Mouse (Mus musculus): ENCODE measurements around the gene Ywhae. TPM values are rescaled to one million over a fixed set of nuclear protein-coding genes. Genes with fewer than 3 reads are reported as not detected.
A peak's percentile ranks its signal among the peaks of the same experiment; 100 is the strongest.
"Not testable (repeated sequence)": the region's sequence is repeated elsewhere in the genome, so short reads cannot be mapped to it uniquely, and the experiment has no call there.

Ywhae gene
- 100 to 1,000 TPM; 591 to 594 TPM for total RNA-seq (2021)
- long read RNA-seq, experiment 1, transcript Ywhae-201 (6 exons, 2,100 nt), result major isoform, 401 of 459 reads
- long read RNA-seq, experiment 1, partial matches to known transcripts, result 29 of 459 reads
- long read RNA-seq, experiment 1, other reads (novel, unspliced or antisense), result 29 of 459 reads
- long read RNA-seq, experiment 2, transcript Ywhae-201 (6 exons, 2,100 nt), result major isoform, 312 of 334 reads
- long read RNA-seq, experiment 2, partial matches to known transcripts, result 5 of 334 reads
- long read RNA-seq, experiment 2, other reads (novel, unspliced or antisense), result 16 of 334 reads

DNA sequence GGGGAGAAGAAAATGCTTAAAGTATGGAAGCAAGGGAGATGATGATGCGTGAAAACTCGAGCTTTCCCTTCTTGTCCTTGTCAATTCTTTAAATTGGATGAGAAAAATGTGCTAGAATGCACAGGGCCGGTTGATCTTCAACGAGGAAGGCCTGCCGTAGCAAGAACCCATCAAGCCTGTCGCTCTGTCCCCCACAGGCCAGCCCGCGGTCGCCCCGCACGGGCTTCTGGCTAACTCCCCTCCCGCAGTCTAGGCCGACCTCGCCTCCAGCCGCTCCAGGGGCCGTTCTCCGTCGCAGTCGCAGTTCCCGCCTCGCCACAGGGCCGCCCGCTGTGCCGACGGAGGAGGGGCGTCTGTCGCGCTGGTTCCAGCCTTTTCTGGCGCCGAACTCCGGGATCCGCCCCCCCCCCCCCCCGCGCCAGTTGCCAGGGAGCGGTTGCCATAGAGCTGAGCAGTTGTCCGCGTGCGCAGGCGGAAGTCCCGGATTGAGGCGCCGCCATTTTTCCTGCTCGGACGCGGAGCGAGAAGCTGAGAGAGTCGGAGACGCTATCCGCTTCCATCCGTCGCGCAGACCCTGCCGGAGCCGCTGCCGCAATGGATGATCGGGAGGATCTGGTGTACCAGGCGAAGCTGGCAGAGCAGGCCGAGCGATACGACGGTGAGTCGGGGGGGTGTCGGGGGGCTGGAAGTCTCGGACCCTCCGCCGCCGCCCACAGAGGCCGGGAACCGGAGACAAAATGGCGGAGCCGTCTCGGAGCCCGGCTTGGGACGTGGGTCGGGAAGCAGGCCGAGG, at the start of gene Ywhae:
Gene Ywhae (plus strand): TSS at position 436 of the 793 bp plus-strand sequence.
- peak; percentile 93 for DNase-seq

DNA sequence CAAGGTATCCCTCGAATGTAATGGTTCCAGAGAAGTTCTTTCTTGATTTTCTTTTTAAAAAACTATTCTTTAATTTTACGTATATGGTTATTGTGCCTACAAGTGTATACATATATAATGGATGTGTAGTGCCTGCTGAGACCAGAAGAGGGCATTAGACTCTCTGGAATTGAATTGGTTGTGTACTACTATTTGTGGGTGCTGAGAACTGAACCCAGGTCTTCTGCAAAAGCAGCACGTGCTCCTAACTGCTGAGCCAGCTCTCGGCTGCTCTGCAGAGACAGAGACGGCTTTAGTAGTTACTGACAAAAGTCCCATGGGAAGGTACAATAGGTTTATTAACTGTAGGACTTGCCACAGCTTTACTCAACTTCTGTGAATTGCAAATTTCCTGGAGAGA, 48.2 kb upstream of the Ywhae start:
- DNase-seq, result no peak

DNA sequence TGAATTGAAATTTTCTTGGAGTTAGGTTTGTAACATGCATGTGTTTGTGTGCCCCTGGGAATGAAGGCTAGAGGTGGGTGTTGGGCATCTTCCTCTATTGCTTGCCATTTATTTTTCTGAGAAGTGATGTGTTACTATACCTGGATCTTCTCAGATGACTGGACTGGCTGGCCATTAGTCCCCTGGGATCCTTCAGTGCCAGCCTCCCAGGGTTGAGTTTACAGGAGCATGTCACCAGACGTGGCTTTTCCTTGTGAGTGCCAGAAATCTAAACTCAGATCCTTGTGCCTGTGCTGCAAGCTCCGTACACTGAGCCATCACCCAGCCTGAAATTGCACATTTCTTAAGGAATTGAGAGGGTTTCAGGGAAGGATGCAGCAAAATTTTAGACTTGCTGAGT, 47.7 kb upstream of the Ywhae start:
- DNase-seq, result no peak

DNA sequence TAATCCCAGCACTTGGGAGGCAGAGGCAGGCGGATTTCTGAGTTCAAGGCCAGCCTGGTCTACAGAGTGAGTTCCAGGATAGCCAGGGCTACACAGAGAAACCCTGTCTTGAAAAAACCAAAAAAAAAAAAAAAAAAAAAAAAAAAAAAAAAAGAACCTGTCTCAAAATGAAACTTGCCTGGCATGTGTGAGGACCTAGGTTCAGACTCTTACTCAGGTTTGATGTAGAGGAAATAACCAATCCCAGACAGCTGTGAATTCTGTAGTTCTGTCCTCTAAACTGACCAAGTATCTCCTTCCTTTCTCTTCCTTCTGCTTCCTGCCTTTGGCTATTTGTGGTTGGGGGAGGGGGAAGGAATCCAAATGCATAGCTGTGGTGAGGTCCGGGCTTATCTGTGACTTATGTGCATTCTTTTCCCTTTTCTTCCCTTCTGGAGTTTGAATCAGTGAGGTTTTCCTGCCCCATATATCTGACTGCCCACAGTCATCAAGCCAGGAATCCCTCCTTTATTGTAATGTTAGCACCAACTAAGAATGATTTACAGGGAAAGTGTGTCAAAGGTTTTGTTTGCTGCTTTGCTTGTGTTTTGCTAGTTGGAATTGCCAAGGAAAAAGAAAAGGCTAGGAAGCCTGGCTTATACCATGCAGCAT, 45.2 kb upstream of the Ywhae start:
- no peak for DNase-seq

GRCm38 (mm10) chr11:75688132-75688531, 44.5 kb upstream of the Ywhae start:
- no peak for DNase-seq

DNA sequence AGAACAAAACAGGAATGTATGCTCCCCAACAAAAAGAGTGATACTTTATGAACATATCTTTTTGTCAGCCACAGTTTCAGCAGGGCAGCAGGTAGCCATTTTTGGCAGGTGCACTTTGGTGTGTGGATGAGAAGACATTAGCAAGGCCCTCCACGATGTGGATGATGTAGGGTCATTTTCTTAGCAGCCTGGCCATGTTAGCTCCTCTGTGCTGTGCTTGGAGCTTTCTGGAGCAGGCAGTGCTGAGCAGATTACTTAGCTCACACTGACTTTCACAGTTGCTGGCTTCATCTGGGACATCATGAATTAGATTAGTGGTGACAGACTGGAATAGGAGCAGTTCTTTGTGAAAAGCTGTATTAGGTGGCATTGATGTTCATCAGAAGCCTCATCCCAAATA, 42.7 kb upstream of the Ywhae start:
- DNase-seq, result no peak

- no peak for DNase-seq
Measured at GRCm38 (mm10) chr11:75691047-75691446, 41.6 kb upstream of the Ywhae start.

DNA sequence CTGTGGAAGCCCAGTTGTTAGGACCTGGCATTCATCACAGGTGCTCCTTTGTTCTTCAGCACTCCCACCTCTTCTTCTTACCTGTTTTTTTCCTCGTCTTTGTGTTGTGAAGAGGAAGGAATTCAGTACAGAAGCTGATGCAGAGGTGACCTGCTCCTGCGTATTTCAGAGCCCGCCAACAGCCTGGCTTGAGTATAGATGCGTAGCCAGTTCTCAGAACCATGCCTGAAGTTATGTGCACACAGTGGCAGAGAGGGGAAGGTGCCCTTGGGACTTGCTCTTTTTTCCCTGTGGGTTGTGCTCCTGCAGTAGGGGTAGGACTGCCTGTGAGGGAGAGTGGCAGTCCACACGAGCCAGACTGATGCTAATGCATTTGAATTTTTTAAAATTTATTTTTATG, 39.1 kb upstream of the Ywhae start:
- no peak for DNase-seq

DNA sequence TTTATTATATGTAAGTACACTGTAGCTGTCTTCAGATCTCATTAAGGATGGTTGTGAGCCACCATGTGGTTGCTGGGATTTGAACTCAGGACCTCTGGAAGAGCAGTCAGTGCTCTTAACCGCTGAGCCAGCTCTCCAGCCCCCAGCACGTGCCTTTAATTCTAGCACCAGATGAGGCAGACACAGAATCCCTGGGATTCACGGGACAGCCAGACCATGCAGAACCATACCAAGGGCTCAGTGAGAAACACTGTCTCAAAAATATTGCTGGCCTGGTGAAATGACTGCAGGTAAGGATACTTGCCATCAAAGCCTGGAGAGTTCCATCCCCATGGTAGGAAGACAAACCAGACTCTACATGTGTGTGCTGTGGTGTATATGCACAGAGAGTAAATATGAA, 35.2 kb upstream of the Ywhae start:
- DNase-seq, result not testable (repeated sequence)

DNA sequence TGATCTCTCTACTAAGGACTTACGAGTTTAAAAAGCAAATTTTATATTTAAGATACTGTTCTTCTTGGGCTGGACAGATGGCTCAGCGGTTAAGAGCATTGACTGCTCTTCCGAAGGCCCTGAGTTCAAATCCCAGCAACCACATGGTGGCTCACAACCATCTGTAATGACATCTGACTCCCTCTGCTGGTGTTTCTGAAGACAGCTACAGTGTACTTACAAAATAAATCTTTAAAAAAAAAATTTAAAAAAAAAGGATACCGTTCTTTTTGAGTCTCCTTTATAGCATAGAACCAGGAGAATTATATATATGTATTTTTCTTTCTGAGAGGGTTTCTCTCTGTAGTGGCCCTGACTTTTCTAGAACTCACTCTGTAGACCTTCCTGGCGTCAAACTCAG, 32.1 kb upstream of the Ywhae start:
- no peak for DNase-seq

GRCm38 (mm10) chr11:75702761-75703160, 29.9 kb upstream of the Ywhae start:
- no peak for DNase-seq

GRCm38 (mm10) chr11:75703748-75704147, 28.9 kb upstream of the Ywhae start:
- DNase-seq, result no peak

DNA sequence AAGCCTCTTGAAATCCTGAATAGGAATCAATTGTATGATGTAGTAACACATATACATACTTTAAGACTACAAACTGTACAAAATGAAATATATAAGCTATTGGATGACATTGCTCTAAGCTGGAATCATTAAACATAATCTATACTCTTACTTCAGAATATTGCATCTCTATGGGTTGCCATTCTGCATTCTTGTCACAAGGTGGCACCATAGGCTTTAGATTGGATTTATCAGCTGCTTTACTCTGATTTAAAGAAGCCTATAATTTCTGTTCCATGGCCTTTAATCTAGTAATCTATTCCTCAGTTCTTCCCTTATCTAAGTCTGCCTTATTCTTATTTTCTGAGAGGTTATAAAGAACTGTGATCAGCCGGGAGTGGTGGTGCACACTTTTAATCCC, 18.7 kb upstream of the Ywhae start:
- DNase-seq, result no peak

- no peak for DNase-seq
Measured at GRCm38 (mm10) chr11:75715556-75715955, 17.1 kb upstream of the Ywhae start.

GRCm38 (mm10) chr11:75716661-75717325, 15.9 kb upstream of the Ywhae start:
- no peak for DNase-seq

- DNase-seq, result no peak
Measured at GRCm38 (mm10) chr11:75722339-75722738, 10.3 kb upstream of the Ywhae start.

- no peak for DNase-seq
Measured at GRCm38 (mm10) chr11:75727168-75727567, 5.5 kb upstream of the Ywhae start.

GRCm38 (mm10) chr11:75727659-75728058, 5.0 kb upstream of the Ywhae start:
- not testable (repeated sequence) for DNase-seq

DNA sequence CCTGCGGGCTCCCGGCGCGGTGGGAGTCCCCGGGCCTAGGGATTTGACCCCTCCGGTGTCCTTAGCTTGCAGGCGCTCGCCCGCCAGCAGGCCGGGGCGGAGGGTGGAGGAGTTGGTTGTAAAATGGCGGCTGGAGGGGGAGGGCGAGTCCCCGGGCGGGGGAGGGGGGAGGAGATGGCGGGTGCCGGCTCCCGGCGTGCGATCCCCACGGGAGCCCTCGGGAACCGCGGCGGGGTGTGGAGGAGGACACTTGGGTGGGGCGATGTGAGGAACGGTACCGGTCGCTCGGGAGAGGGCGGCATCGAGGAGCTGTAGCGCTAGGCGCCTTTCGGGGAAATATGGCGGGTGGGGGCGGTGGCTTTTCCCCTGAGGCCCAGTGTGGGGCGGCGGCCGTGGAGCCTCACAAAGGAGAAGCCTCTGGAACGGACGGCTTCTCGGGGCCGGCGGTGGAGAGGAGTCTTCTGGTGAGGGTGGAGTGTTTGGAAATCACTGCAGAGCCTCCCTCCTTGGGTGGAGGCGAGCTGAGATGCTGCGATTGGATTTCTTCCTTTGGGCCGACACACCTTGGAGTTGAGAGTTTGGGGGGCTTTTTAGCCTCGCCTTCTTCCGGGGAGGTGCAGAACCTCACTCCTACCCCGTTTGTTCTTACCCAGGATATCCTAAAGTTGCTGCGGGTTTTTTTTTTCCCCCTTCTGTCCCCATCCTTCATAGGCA, 715 bp downstream of the Ywhae start:
- peak; percentile 81 for DNase-seq

DNA sequence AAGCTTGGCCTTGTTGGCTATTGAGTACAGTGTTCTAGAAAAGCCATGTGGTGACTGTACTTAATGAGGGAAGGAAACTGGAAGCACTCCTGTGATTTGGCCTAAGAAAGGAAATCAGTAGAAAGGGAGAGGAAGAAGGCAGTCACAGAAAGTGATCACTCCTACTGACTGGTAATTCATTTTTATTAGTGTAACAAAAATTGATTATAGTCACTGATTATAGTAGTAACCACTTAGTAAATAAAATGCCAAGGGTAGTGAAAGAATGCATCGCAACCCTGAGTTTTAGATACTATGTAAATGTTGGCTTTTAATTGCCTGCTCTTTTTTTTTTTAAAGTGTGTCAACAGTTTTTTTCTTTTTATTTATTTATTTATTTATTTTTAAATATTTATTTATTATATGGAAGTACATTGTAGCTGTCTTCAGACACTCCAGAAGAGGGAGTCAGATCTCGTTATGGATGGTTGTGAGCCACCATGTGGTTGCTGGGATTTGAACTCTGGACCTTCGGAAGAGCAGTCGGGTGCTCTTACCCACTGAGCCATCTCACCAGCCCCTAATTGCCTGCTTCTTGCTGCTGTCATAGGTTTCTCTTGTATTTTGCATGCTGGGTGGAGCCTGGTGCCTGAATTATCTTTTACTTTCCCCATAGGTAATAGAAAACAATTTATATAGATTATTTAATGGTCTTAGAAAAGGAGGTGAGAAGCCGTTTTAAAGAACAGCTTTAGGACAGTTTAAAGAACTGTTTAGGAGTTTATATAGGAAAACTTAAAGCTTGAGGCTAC, 3.0 kb downstream of the Ywhae start:
- DNase-seq, result no peak

DNA sequence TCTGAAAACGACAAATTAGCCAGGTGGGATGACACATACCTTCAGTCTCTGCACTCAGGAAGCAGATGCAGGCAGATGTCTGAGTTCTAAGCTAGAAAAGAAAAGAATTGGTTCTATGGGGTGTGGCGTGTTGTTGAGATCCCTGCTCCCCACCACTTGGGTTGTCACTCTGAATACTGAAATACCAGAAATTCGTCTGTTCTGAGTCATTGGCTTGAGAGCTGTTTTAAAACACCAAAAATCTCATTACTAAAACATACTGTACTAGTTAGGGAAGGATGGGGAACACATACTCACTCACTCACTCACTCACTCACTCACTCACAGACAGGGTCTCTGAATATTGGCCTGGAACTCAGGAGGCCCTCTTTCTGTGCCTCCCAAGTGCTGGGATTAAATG, 4.3 kb downstream of the Ywhae start:
- DNase-seq, result no peak
